Mouse (Mus musculus) kidney, adult 18-20 months (tissue): ENCODE data around the gene Camsap3.
"Not testable (repeated sequence)": the region's sequence is repeated elsewhere in the genome, so short reads cannot be mapped to it uniquely, and the experiment has no call there.

Source experiments
- DNase-seq: peaks from one replicate; pipeline ENCODE4 v3.0.0; 2021

Gene Camsap3

DNA sequence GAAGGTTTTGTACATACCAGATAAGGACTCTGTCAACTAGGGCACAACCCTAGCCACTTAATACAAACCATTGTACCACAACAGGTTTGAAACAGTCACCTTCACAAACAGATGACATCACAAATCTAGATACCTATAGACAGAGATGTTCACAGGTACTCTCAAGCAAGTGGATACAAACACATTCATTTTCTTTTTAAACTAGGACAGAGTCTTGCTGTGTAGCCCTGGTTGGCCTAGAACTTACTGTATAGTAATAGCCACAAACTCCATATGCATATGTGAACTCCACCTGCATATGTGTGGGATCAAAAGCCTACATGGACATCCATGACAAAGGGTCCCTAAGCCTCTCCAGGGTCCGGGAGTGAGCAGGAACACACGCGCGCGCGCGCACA is at the start of gene Camsap3:
Gene Camsap3, plus strand, starts transcription at position 301 of the 398 bp plus-strand sequence.
- DNase-seq = no peak

DNA sequence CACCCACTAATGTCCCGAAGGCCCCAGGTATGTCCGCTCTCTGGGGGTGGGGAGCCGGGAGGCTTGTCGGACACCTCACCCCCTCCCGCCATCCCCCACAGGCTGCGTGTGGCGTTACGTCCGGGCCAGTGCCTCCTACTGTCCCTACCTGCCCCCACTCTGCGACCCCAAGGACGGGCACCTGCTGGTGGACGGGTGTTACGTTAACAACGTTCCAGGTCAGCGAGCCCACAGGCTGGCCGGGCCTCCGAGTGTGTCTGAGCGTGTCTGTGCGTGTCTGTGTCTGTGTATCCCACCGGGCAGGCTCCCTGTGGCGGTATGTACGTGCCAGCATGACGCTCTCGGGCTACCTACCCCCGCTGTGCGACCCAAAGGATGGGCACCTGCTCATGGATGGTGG is 49.4 kb upstream of the Camsap3 start:
- DNase-seq = no peak

DNA sequence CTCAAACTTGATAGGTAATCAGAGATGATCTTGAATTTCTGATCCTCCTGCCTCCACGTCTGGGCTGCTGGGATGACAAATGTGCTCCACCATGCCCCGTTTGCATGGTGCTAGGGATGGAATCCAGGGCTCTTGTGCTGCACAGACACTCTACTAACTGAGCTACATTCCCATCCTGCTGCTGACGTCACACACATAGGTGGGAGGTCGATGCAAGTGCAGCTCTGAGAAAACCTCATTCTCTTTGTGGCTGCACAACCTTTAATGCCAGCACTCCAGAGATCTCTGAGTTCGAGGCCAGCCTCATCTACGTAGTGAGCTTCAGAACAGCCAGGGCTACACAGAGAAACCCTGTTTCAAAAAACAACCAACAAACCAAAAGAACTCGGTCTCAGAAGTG is 47.9 kb upstream of the Camsap3 start:
- no peak for DNase-seq

DNA sequence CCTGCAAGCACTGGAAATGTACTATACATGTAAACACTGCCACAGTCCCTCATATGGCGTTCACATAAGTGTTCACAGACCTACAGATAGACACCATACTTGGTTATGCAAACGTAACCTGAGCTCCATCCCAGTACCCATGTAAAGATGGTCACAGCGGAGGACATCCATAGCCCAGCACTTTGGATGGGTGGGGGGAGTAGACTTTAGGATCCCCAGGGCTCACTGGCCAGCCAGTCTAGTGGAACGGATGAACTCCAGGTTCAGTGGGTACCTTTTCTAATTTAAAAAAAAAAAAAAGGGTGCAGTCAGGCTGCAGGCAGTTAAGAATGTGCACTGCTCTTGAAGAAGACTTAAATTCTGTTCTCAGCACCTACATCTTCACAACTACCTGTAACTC is 47.0 kb upstream of the Camsap3 start:
- no peak for DNase-seq

DNA sequence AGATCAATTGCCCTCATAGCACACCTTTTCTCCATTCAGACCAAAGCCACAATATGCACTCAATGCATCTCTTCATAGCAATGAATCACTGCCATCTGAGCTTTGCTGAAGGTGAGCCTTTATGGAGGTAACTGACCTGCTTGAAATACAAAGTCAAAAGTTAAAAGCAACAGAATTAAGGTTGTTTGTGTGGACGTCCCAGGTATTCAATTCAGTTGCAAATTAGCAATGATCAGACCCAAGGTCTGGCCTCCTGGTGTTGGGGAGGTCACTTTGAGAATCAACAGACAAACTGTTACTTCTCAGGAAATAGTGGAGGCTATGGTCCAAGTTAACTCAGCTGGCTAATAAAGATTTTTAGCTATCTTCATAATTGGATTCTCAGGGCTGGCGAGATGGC is 40.6 kb upstream of the Camsap3 start:
- no peak for DNase-seq

DNA sequence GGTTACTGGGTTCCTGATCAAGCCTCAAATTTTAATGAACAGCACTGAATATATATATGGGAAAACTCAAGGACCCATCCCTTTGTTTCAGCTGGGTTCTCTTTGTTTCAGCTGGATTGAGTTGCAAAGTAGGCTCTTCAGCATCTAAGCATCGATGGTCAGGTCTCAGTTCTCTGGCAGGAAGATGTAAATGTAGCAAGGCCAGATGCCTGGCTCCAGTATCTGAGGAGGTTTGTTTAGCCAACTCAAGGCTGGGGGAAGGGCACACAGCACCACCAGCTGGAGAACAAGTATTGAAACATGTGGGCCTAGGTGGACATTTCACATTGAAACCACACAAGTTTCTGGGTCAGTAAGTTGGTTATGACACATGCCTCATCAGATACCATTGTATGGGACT is 34.9 kb upstream of the Camsap3 start:
- no peak for DNase-seq

DNA sequence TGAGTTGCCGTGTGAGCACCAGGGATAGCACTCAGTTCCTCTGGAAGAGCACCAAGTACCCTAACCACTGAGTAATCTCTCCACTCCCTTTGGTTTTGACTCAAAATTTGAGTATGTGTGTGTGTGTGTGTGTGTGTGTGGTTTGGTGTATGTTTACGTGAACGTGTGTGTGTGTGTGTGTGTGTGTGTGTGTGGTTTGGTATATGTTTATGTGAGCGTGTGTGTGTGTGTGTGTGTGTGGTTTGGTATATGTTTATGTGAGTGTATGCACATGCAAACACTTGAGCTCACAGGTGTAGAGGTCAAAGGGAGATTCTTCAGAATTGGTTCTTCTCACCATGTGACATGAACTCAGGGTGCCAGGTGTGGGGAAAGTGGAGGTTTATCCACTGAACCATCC is 31.0 kb upstream of the Camsap3 start:
- no peak for DNase-seq

DNA sequence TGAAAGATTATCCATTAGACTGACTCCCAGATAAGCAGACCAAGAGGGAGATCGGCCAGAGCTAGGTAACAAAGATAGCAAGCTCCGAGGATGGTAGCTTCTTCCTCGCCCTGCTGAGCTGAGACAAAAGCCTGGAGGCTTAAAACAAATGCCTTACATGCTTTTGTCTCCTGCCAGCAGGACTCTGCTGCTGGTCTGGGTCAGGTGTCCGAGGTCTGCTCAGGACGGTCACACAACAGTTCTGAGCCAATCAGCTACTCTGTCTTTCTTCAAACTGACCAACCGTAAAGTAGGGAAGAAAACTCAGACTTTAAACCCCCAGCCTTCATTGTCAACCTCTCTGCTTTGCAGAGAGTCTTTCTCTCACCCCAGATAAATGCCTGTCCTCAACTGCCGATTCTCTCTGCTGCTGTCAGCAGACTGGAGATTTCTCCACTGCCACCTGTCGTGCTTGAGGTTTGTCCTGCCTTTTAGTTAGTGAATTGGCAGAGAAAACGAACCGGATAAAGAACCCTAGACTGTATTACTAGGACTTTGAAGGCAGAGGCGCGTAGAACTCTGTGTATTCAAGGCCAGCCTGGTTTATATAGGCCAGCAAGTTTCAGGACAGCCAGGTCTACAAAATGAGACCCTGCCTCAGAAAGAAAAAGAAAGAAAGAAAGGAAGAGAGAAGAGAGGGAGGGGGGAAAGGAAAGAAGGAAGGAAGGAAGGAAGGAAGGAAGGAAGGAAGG is 19.3 kb upstream of the Camsap3 start, which contains the start of gene C330021F23Rik:
Gene C330021F23Rik, plus strand, starts transcription at position 350 of the 731 bp plus-strand sequence.
- peak; percentile 66 for DNase-seq

DNA sequence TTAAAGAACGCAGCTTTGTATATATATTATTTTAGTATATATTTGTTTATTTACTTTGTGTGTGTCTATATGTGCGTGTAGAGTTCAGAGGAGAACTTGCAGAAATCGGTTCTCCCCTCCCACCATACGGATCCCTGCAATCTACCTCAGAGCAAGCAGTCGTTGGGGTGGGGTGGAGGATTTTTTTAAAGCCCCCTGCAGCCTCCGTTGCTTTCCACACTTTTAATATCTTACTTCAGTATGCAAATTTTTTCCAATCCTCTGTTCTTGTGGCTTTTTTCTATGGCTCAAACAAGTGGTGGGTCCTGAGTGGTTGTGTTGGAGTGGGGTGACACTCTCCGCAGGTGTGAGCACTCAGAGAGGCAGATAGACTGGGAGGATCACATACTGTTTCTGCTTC is 18.7 kb upstream of the Camsap3 start:
- no peak for DNase-seq

DNA sequence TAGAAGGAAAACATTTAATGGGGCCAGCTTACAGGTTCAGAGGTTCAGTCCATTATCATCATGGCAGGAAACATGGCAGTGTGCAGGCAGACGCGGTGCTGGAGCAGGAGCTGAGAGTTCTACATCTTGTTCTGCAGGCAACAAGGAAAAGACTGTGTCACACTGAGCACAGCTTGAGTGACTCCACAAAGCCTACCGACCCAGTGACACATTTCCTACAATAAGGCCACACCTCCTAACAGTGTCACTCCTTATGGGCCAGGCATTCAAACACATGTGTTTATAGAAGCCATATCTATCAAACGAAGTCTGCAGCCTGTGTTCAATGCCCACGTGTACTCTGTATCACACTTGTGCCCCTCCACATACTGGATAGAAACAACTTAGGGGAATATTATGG is 17.3 kb upstream of the Camsap3 start:
- no peak for DNase-seq

DNA sequence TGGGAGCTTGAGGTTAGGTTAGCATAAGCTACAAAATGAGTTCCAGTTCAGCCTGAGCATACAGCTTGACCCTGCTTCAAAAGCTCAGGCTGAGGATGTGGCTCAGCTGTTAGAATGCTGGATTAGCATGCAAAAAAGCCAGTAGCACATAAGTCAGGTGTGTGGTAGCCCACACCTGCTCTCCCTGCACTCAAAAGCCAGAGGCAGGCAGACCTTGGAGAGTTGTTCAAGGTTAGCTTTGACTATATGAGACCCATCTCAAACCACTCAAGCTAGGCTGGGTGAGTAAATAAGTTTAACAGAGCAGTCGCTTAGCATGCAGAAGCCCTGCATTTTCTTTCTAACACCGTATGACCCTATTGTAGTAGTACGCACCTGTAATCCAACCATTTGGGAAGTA is 12.5 kb upstream of the Camsap3 start:
- no peak for DNase-seq

DNA sequence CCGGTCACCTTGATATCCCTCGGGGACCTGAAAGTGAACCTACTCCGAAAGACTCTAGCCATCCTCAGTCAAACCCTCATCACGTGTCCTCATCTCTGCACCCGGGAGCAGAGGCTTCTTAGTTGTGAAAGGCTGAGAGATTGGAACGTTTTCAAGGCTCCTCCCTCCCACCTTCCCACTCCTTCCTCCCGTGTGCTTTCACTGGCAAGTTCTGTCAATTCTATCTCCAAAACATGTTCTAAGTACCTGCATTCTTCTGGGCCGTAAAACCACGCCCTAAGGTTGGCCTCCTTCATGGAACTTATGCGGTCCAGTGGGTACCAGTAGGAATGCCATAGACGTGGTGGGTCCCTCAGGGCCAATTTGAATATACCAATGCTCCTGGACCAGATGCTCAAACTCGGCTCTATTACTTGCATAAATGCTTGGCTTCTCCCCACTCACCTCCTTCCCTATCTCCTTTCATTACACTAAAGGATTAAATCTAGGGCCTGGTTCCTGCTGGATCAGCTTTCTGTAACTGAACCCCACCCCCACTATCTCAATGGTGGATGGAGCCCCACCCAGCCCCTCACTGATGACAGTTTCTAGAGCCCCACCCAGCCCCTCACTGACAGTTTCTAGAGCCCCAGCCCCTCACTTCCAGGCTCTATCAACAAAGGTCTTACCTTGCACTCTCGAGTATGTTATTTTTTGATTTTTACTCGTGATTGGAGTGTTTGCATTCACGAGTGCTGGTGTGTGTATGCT is 10.7 kb upstream of the Camsap3 start:
- DNase-seq = no peak

DNA sequence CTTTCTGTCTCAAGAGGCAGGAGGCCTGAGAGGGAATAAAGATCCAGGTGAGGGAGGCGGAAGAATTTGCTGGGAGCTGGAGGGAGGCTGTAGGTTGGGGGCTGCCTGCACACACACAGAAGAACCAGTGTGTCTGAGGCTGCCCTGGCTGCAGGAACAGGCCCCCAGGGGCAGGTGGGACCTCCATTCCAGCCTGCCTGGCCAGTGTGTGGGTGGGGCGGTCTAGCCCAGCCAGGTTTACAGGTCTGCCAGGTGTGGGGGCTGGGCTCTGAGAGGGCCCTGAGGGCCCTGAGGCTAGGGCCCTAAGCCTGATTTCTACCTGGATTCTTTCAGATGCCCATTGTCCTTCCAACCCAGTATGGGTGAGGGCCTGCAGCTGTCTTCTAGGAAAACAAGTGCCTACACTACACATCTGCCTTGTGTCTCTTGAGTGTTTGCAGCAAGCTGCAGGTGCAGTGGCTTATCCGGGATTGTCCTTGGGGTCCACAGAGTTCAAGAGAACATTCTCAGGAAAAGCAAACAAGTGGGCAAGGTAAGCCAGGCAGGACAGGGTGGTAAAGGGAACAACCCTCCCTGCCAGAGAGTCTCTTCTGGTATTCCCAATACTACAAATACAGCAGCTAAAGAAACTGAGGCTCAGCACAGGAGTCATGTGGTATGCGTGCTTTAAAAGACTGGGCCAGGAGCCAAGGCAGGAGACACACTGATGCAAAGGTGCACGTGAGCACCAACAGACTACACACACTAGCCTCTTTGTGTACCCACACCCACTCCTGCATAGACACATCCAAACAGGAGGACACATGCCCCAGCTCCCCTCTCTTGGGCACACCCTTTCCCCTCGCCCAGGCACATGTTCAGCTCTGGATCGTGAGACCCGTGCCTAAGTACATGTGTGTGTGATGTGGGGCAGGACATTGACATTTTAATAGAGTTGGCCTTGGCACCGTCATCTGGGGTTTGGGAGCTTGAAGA is 7.4 kb upstream of the Camsap3 start:
- no peak for DNase-seq

DNA sequence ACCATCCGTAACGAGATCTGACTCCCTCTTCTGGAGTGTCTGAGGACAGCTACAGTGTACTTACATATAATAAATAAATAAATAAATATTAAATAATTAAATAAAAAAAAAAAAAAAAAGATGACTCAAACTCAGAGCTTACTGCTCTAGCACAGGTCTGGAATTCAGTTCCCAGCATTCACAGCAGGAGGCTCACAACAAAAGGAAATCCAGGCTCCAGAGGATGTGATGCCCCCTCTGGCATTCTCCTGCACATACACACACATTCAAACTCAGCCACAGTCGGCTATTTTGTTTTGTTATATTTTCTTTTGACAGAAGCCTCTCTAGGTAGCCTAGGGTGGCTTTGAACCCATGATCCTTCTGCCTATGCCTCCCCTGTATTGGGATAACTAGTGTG is 5.1 kb upstream of the Camsap3 start:
- not testable (repeated sequence) for DNase-seq

DNA sequence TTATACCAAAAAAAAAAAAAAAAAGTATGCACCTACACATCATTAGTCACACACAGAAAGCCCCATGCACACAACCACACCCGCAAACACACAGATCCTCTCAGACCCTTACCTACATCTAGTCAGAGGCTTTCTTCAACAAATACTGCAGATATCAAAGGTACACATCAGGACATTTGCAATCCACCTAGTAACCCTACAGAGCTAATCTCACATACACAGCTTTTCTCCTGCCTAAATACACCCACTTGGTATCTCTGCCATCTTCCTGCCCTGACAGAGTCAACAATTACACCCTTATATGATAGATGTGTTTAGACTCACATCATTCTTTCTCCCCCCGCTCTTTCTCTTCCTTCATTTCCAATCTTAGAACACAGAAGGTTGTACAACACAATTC is 641 bp upstream of the Camsap3 start:
- DNase-seq = no peak

DNA sequence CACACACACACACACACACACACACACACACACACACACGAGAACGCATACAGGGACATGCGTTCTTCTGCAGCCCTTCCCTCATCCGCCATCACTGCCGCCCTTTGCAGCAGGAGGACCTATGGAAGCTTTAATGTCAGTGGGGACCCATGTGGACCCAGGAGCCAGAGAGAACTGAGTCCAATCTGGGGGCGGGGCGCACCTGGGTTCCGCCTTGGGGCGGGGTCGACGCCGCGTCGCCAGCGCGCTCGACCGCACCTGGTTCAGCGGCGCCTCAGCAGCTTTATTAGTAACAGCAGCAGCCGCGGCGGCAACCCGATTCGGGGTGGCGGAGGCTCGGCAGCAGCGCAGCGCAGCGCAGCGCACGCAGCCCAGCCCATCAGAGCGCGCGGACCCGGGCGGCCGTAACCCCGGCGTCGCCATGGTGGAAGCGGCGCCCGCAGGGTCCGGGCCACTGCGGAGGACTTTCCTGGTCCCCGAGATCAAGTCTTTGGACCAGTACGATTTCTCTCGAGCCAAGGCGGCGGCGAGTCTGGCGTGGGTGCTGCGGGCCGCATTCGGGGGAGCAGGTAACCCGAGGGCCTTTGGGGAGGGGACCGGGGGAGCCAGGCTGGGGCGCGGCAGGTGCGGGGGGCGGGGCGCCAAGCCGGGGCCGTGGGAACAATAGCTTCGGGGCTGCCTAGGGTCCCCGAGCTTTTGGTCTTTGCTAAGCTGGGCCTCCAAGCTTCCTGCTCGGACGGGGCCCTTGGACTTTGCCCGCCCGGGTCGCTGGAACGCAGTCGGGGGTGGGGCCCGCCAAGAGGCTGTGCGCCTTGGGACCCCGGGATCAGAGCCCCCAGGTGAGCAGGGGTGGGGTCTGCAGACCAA is 531 bp downstream of the Camsap3 start:
- DNase-seq = peak; percentile 86

DNA sequence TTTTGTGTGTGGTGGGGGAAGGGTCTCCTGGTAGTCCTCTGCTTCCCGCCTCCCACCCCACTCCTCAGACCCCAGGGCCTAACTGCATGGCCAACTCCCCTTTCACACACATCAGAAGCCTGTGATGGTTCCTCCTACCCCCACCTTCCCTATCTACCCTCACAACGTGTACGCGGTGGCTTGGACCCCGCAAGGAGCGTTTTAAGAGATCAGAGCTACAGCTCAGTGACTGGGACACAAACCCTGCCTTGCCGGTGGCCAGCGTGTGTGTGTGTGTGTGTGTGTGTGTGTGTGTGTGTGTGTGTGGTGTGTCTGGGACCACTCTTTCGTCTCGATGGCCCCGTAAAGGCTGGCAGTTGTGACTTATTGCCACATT is 1.2 kb downstream of the Camsap3 start:
- DNase-seq = no peak

DNA sequence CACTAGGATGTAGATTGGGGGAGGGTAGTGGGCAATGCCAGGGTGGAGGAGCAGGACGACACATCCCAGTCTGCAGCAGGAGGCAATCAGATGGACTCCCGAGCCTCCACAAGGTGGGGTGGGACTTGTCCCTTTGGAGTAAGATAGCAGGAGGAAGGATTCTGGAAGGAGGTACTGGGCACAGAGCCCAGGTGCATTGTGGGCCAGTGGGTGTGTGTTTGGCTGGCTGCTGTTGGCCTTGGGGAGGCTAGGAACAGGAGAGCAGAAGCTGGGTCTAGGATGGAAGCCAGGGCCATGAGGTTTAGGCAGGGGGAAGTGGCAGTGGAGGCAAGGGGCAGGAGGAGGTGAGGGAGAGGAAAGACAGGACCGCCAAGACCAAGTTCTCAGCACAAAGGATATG is 6.4 kb downstream of the Camsap3 start:
- DNase-seq = peak; percentile 42

DNA sequence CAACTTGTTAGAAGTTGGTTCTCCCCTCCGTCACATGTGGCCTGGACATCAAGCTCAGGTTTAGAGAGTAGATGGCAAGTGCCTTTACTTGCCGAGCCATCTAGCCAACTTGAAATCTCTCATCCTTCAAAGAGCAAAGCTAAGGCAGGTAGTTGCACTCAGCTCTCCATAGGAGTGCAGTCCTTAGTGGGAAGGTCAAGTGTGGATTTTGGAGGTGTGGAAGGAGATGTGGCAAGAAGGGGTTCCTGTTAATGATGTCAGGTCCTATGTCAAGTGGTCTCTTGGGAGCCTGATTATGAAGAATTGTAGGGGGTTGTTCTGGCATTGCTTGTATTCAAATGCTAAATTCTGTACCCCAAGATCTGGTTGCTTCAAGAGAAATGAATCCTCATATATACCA is 7.4 kb downstream of the Camsap3 start:
- DNase-seq = no peak

DNA sequence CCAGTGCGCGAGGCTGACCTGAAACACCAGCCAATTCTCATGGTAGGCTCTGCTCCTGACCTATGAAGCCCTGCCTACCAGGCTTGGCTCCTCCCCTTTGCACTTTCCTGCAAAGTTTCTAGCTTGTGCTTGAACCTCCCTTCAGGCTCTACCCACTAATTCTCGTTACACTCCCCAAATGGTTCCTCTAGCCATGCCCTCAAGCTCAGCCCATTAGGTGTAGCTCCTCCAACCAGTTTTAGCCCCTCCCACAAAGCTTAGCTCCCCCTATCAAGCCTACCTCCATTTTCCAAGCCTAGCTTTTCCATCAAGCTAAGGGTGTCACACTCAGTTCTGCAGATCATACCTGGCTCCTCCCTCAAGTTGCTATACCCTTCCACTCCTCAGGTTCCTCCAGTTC is 11.0 kb downstream of the Camsap3 start:
- DNase-seq = no peak

DNA sequence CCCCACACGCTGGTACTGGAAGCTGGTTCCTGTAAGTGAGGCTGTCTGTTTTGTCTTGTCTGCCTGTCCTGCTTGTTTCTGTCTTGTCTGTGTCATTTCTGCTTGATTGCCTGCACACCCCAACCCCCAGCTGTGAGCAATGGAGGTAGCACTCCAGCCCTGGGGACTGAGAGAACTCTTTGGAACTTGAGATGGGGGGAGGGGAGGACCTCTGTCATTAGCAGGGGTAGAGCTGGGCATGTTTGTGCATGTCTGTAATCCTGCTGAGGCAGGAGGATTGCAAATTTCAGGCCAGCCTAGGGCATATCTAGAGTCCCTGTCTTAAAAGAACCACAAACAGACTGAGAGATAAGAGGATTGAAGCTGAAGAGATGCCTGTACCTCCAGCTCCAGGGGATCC is 12.1 kb downstream of the Camsap3 start:
- no peak for DNase-seq

DNA sequence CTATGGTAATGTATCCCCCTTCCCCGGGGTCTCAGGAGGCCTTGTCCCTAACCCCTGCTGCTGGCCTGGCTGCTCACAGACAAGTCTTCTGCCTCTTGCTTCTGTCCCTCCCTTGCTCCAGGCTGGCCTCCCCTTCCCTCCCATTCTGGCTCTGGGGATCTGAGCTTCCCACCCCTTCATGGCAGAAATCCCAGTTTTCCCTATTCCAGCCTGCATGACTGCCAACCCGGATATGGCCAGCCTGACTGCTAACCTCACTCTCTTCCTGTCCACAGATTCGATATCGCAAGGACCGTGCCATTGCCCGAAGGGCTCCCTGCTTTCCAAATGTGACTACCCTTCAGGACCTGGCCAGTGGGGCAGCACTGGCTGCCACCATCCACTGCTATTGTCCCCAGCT is 13.3 kb downstream of the Camsap3 start:
- no peak for DNase-seq
